Mouse (Mus musculus) midbrain, embryonic 10.5 days (tissue): ENCODE results near the gene Gm49380. TPM values are rescaled to one million over a fixed set of nuclear protein-coding genes. Genes with fewer than 3 reads are reported as not detected.
A peak's percentile ranks its signal among the peaks of the same experiment; 100 is the strongest.

Experiments
- DNase-seq: peaks from one replicate; pipeline ENCODE4 v3.0.0-alpha.2; 2017; ENCODE audit warnings: low spot score
- H3K27ac ChIP-seq: fragments of 300-500 bp; sonication (generic); replicated peaks from 2 replicates; pipeline ENCODE4 v1.5.1; 2016; ENCODE audit warnings: mild to moderate bottlenecking
- H3K27me3 ChIP-seq: fragments of 300-500 bp; sonication (generic); 2 replicates; pipeline ENCODE4 v1.6.1; 2016; ENCODE audit warnings: low read depth, mild to moderate bottlenecking; ENCODE audit not compliant: poor library complexity, severe bottlenecking
- H3K36me3 ChIP-seq: fragments of 300-500 bp; sonication (generic); 2 replicates; pipeline ENCODE4 v1.6.1; 2016; ENCODE audit warnings: mild to moderate bottlenecking, moderate library complexity
- H3K4me1 ChIP-seq: fragments of 300-500 bp; sonication (generic); 2 replicates; pipeline ENCODE4 v1.6.1; 2016
- H3K4me3 ChIP-seq: fragments of 300-500 bp; sonication (generic); 2 replicates; pipeline ENCODE4 v1.5.1; 2016; ENCODE audit warnings: mild to moderate bottlenecking, moderate library complexity
- H3K9me3 ChIP-seq: fragments of 300-500 bp; sonication (generic); replicated peaks from 2 replicates; pipeline ENCODE4 v1.6.1; 2016; ENCODE audit warnings: mild to moderate bottlenecking
- WGBS: fragments of 180-500 bp; shearing (Covaris S2); methylation state at CpG from one replicate; pipeline ENCODE4 v1.1.7; 2016; 5-methylcytosine and 5-hydroxymethylcytosine counted together
- polyA plus RNA-seq: library from polyadenylated mRNA; unstranded; fragments of >200 nt; fragmentation: Nextera tagmentation; extraction: Ambion mirVana; gene quantifications from 2 replicates; pipeline ENCODE4 v1.2.1, GENCODE M21; 2016

The Gm49380 gene
- polyA plus RNA-seq, 1 experiment from 2014 or later, result 0.35 TPM

GRCm38 (mm10) chr9:44044426-44045157 is 68.7 kb downstream of the Gm49380 start:
- DNase-seq, result no peak
- WGBS, result 45% methylated on average over 14 of the region's 14 CpGs
- Histone ChIP-seq H3K27ac (no peak overlapping the region), H3K4me1 (peaks cover 22% of the 10 kb centered on the region), H3K9me3 (no peaks in the 10 kb centered on the region), H3K4me3 (no peak overlapping the region), H3K36me3 (no peaks in the 10 kb centered on the region), H3K27me3 (peaks cover 71% of the 10 kb centered on the region)

- H3K27ac ChIP-seq, result no peak overlapping the region
- no peaks in the 10 kb centered on the region for H3K9me3 ChIP-seq
- H3K36me3 ChIP-seq, result no peaks in the 10 kb centered on the region
- H3K27me3 ChIP-seq, result peaks cover 71% of the 10 kb centered on the region
- DNase-seq, result peak; percentile 15
- peak overlapping the region; percentile 56 for H3K4me3 ChIP-seq
- WGBS, result under 1% methylated on average over 23 of the region's 23 CpGs
- H3K4me1 ChIP-seq, result peaks cover 22% of the 10 kb centered on the region
Observed at GRCm38 (mm10) chr9:44043708-44044425, 69.4 kb downstream of the Gm49380 start.

- H3K9me3 ChIP-seq, result no peaks in the 10 kb centered on the region
- WGBS, result under 1% methylated on average over 30 of the region's 30 CpGs
- H3K4me1 ChIP-seq, result peaks cover 22% of the 10 kb centered on the region
- H3K4me3 ChIP-seq, result peak within 1 kb of the TSS; percentile 56
- no peak within 1 kb of the TSS for H3K27ac ChIP-seq
- peak; percentile 45 for DNase-seq
- peaks cover 71% of the 10 kb centered on the region for H3K27me3 ChIP-seq
- H3K36me3 ChIP-seq, result no peaks in the 10 kb centered on the region
Observed at GRCm38 (mm10) chr9:44042836-44043707, 70.2 kb downstream of the Gm49380 start, which contains the start of gene Thy1. Thy1 (plus strand) TSS chr9:44043384.

GRCm38 (mm10) chr9:44042396-44042680 is 71.0 kb downstream of the Gm49380 start:
- H3K4me1 ChIP-seq, result peaks cover 22% of the 10 kb centered on the region
- DNase-seq, result no peak
- no peaks in the 10 kb centered on the region for H3K36me3 ChIP-seq
- no peaks in the 10 kb centered on the region for H3K9me3 ChIP-seq
- no peak overlapping the region for H3K4me3 ChIP-seq
- peaks cover 66% of the 10 kb centered on the region for H3K27me3 ChIP-seq
- 100% methylated on average over 1 of the region's 1 CpGs for WGBS
- H3K27ac ChIP-seq, result no peak overlapping the region

DNA sequence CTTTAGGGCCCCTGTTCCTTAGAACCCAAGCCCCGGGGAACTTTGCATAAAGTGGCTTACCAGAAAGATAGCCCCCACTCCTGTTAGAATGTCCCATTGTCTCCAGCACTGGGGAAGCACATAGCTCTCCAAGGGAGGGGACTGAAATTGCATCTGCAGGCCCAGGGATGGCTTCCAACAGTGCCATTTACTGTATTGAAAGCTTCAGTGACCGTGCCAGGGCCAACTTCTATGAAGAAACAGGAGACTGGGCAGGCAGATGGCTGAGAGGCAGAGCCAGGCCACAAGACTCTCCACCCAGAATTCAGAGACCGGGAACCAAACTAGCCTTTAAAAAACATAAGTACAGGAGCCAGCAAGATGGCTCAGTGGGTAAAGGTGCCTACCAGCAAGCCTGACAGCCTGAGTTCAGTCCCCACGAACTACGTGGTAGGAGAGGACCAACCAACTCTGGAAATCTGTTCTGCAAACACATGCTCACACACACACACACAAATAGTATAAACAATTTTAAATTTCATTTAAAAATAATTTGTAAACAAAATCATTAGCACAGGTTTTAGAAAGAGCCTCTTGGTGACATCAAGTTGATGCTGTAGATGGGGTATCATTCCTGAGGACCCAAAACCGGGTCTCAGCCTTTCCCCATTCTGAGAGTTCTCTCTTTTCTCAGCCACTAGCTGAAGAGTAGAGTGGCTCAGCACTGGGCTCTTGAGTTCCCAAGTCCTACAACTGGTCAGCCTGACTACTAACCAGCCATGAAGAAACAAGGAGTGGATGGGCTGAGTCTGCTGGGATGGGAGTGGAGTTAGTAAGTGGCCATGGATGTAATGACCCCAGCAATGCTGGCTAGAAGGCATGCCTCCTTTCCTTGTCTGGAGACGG is 71.5 kb downstream of the Gm49380 start:
- no peaks in the 10 kb centered on the region for H3K9me3 ChIP-seq
- no peak overlapping the region for H3K4me3 ChIP-seq
- H3K4me1 ChIP-seq, result peaks cover 18% of the 10 kb centered on the region
- 74% methylated on average over 7 of the region's 7 CpGs for WGBS
- DNase-seq, result no peak
- no peaks in the 10 kb centered on the region for H3K36me3 ChIP-seq
- no peak overlapping the region for H3K27ac ChIP-seq
- peaks cover 60% of the 10 kb centered on the region for H3K27me3 ChIP-seq

GRCm38 (mm10) chr9:44037106-44037505 is 76.2 kb downstream of the Gm49380 start:
- no peaks in the 10 kb centered on the region for H3K36me3 ChIP-seq
- peaks cover 15% of the 10 kb centered on the region for H3K27me3 ChIP-seq
- H3K4me1 ChIP-seq, result no peaks in the 10 kb centered on the region
- no peak overlapping the region for H3K27ac ChIP-seq
- H3K4me3 ChIP-seq, result no peak overlapping the region
- no peaks in the 10 kb centered on the region for H3K9me3 ChIP-seq
- no peak for DNase-seq
- WGBS, result 95% methylated on average over 5 of the region's 5 CpGs

GRCm38 (mm10) chr9:44033957-44034727 is 79.2 kb downstream of the Gm49380 start:
- WGBS, result 77% methylated on average over 13 of the region's 13 CpGs
- Histone ChIP-seq H3K4me3 (no peak overlapping the region), H3K27me3 (no peaks in the 10 kb centered on the region), H3K36me3 (no peaks in the 10 kb centered on the region), H3K4me1 (no peaks in the 10 kb centered on the region), H3K27ac (no peak overlapping the region), H3K9me3 (no peaks in the 10 kb centered on the region)
- no peak for DNase-seq

DNA sequence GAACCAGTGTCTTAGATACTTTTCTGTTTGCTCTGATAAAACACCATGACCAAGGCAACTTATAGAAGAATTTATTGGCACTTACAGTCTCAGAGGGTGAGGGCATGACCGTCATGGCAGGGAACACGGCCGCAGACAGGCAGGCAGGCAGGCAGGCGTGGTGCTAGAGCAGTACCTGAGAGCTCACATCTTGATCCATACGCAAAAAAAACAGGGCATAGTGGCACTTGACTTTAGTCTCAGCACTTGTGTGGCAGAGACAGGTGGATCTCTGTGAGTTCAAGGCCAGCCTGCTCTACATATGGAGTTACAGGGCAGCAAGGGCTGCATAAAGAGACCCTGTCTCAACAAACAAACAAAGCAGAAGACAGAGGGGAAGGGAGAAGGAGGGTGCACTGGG is 80.0 kb downstream of the Gm49380 start:
- Histone ChIP-seq H3K36me3 (no peaks in the 10 kb centered on the region), H3K4me1 (no peaks in the 10 kb centered on the region)

GRCm38 (mm10) chr9:44031946-44032345 is 81.4 kb downstream of the Gm49380 start:
- no peaks in the 10 kb centered on the region for H3K4me1 ChIP-seq
- no peaks in the 10 kb centered on the region for H3K9me3 ChIP-seq
- H3K27me3 ChIP-seq, result no peaks in the 10 kb centered on the region
- no peak for DNase-seq
- WGBS, result 88% methylated on average over 4 of the region's 4 CpGs
- no peak overlapping the region for H3K4me3 ChIP-seq
- H3K27ac ChIP-seq, result no peak overlapping the region
- H3K36me3 ChIP-seq, result no peaks in the 10 kb centered on the region

More for the DNA sequence above, 80.0 kb downstream of the Gm49380 start:
- no peak for DNase-seq
- H3K27me3 ChIP-seq, result no peaks in the 10 kb centered on the region
- H3K9me3 ChIP-seq, result no peaks in the 10 kb centered on the region
- H3K4me3 ChIP-seq, result no peak overlapping the region
- 94% methylated on average over 5 of the region's 5 CpGs for WGBS
- H3K27ac ChIP-seq, result no peak overlapping the region

- 91% methylated on average over 5 of the region's 5 CpGs for WGBS
- H3K9me3 ChIP-seq, result no peaks in the 10 kb centered on the region
- no peaks in the 10 kb centered on the region for H3K27me3 ChIP-seq
- no peaks in the 10 kb centered on the region for H3K4me1 ChIP-seq
- no peak for DNase-seq
- H3K27ac ChIP-seq, result no peak overlapping the region
- no peak overlapping the region for H3K4me3 ChIP-seq
- no peaks in the 10 kb centered on the region for H3K36me3 ChIP-seq
Observed at GRCm38 (mm10) chr9:44031079-44031478, 82.2 kb downstream of the Gm49380 start.

DNA sequence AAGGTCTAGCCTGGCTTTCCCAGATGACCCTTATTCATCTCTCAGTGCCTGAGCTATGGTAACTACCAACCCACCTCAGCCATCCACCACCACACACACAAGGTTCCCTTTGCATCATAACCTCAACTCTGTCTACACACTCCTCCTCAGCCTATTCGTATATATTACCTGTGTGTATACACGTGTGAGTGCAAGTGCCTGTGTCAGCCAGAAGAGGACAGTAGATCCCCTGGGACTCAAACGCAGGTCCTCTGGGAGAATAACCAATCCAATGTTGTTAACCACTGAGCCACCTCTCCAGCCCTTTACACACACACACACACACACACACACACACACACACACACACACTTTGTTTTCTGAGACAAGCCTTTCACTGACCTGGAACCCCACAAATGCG is 82.7 kb downstream of the Gm49380 start:
- Histone ChIP-seq H3K9me3 (no peaks in the 10 kb centered on the region), H3K4me1 (no peaks in the 10 kb centered on the region), H3K4me3 (no peak overlapping the region), H3K36me3 (no peaks in the 10 kb centered on the region), H3K27ac (no peak overlapping the region), H3K27me3 (no peaks in the 10 kb centered on the region)
- DNase-seq, result no peak
- 90% methylated on average over 4 of the region's 4 CpGs for WGBS
